Mouse (Mus musculus) thymus, postnatal 25 days (tissue): ENCODE data around the gene Hist1h4a.
"Not testable (repeated sequence)": the region's sequence is repeated elsewhere in the genome, so short reads cannot be mapped to it uniquely, and the experiment has no call there.

Source experiments
- DNase-seq: peaks from one replicate; pipeline ENCODE4 v3.0.0; 2022

Hist1h4a gene

DNA sequence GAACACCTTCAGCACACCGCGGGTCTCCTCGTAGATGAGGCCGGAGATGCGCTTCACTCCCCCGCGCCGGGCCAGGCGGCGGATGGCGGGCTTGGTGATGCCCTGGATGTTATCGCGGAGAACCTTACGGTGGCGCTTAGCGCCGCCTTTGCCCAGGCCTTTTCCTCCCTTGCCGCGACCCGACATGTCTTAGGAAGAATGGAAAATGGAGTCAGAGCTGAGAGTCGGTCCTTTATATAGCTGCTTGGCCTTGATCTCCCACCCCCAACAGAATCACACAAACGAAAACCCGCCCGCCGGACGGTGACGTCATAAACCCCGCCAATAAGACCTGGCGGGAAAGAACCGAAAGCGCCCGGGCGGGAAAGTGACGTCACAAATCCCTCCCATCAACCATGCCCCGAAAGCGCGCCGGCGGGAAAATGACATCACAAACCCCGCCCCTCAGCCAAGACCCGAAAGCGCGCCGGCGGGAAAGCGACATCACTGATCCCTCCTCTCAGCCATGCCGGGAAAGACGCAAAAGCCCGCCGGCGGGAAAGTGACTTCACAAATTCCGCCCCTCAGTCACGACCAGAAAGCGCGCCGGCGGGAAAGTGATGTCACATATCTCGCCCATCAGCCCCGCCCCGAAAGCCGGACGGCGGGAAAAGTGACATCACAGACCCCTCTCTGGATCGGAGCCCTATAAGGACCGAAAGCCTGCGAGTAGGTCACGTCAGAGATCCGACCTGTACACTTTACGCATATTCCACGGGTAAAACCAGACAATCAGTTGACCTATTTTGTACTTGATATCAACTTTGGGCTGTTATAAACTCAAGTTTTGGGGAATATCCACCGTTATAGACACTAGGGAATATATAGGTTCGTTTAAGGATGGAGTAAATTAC, at the start of gene Hist1h4a:
TSS of gene Hist1h4a (minus strand) at position 259 of the 893 bp plus-strand sequence.
- DNase-seq: peak; percentile 98

DNA sequence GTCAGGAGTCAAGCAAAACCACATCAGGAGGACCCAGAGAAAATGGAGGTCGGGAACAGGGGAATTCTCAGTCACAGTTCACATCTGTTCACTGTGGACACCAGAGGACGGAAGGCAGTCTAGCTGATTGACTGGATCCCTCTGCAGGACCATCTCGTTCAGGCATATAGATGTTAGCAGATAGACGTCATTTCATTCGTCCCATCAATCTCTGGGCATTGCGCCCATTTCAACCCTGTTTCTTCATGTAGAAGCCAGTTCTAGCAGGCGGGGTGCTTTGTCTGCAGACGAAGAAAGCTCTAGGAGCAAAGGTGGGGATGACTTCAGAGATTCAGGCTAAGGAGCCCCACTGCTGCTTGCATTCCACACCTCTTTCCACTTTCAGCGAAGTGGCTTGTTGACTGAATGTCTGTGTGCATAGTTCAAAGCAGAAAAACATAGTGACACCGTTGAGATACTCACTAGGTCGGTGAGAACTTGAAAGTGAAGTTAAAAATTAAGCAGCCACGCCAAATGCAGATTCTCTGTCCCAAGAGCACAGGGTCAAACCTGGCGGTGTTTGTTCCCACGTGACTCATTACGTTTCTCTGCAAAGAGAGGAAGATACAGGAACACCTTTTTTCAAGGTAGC, 45.5 kb upstream of the Hist1h4a start, which contains the start of gene Slc17a2:
TSS of gene Slc17a2 (plus strand) at position 572 of the 631 bp plus-strand sequence.
- DNase-seq: no peak

DNA sequence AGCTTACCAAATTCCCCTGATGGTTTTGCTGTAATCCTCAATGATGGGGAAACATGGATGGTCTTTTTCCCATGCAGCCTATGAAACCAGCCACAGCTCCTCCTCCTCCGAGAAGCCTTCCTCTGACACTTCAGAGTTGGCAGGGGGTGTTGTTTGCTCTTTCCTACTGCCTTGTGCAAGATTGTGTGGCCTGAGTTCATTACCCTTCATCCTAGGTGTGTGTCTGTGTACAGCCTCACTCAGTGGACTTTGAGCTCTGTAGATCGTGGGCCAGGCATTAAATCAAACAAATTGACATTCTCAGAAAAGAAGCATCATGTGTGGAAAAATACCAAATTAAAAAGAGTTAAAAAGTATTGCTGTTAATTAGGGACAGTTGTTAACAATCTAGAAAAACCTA, 43.5 kb upstream of the Hist1h4a start:
- DNase-seq: no peak

DNA sequence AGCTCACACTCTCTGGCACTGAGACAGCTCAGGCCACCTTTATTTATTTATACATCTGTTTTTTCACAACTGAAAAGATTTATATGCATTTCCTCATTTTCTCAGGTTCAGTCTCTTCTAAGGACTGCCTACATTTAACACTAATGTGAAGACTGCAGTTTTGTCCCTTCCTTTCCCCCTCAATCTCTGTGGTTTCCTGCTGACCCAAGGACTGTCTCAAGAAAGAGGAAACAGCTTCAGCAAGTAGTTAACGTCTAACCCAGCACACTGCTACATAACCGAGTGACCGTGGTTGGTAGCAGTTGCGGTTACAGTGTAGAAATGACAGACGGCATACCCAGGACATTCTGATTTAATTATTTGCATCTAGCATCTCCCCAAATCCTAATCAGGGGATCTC, 38.4 kb upstream of the Hist1h4a start:
- DNase-seq: no peak

DNA sequence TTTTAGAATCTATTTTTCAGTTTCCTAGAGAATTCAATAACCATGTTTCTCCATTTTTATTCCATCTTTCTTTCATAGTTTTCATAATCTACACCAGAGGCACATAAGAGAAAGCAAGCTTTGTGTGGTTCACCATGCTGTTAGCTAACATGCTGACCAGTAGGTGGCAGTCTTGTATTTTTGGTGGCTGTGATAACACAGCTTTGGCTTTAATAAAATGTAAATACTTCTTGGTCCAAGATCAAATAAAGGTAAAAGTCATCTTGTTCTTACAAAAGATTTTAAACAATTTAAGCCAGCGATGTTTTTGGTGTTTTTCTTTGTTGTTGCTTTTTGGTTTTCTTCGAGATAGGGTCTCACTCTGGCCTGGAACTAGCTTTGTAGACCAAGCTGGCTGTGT, 31.5 kb upstream of the Hist1h4a start:
- DNase-seq: peak; percentile 41

DNA sequence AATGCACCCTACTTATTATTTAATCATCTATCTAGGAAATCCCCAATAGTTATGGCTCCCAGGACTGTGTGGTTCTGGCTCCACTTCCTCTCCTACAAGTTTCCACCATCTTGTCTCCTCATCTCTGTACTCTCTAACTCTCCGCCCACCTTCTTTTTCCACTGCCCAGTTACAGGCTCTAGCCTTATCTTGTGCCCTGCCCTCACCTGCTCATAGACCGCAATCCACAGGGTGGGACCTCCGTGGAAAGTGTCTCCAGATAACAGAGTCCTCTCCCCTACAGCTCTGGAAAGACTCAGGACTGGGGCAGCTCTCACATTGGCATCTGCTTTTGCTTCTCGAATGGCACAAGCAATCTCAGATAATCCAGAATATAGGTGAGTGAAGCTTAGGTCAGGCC, 18.0 kb upstream of the Hist1h4a start:
- no peak for DNase-seq

DNA sequence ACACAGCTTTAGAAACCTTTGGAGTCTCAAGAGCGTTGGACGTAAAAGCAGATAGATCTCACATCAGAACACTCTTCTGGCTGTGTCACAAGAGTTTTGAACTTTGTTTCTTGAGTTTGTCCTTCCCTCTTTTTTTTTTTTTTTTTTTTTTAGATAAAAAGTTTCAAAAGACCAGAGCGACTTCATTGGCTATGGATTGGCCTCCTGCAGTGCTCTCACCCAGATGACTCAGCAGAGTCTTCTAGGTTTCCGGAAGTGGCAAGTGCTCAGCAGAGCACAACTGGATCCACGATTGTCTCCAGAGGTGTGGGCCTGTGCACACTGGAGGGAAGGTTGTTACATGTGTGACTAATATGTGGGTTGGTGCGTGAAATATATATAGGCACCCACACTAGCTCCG, 17.3 kb upstream of the Hist1h4a start:
- DNase-seq: no peak

DNA sequence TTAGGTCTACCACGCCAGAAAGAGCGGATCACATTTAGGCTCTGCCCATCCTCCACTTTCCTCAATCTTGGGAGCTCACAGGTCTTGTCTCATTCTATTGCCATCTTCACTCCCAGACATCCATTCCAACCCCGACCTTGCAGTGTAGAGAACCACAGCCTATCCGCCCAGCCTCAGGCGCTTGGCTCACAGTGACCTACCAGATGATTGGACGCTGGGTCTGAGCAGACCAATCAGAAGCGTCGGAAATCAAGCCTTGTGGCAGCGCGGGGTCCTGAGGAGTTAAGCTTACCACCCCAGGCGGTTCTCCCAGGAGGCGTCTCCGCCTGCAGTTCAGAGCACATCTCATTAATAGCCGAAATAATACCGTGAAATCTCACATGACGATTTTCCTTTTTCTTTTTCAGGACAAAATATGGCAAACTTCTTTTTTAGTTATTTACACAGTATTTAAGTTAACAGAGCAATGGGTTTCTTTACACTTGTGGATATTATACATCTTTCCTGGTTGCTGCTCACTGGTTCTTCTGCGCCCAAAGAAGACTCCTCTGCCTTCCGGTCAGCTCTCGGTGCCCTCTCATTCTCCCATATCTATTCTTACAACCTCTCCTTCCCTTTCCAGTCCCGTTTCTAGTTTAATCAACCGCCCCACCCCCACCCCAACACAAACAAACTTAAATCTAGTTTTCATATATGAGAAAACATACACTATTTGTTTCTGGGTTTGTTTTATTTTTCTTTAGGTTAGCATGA, 11.7 kb upstream of the Hist1h4a start:
- DNase-seq: no peak

DNA sequence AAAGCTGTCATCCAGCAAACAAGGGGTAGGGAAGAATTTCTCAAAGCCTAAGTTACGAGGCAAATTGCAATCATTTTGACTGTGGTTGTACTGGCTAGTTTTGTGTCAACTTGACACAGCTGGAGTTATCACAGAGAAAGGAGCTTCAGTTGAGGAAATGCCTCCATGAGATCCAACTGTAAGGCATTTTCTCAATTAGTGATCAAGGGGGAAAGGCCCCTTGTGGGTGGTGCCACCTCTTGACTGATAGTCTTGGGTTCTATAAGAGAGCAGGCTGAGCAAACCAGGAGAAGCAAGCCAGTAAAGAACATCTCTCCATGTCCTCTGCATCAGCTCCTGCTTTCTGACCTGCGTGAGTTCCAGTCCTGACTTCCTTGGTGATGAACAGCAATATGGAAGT, 8.6 kb upstream of the Hist1h4a start, which contains the start of gene Trim38:
TSS of gene Trim38 (plus strand) at position 301 of the 400 bp plus-strand sequence.
- DNase-seq: not testable (repeated sequence)

DNA sequence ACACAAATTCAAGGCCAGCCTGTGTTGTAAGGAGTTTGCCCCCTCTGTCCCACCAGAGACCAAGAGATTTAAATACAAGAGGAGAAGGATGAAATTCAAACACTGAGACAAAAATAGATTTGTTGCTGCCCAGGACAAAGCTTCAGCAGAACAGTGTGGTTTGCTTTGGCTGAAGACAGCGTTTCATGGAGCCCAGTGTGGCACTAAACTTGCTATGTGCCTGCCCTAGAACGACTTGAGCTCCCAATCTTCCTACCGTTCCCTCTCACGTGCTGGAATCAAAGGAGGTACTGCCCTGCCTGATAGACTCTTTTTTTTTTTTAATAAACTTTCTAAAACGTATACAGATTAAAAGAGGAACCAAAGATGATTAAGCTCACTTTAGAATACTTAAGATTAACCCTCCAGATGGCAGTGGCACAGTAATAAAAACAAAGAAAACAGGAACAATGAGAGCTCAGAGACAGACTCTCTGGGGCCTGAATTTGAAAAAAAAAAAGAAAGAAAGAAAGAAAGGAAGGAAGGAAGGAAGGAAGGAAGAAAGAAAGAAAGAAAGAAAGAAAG, 7.9 kb upstream of the Hist1h4a start:
- no peak for DNase-seq

DNA sequence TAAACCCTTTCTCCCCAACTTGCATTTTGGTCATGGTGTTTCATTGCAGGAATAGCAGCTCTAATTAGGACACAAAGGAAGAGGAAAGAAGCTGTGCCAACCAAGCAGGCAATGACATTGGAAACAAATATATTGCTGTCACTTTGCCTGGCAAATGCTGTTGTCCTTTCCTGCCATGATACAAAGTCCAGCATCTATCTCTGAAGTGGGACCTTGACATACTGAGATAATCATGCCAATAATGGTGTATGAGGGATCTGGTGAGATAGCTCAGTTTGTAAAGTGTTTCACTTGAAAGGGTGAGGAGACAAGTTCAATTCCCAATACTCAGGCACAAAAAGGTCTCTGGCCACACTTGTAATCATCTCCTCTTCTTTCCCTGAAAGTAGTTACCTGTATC, 5.7 kb upstream of the Hist1h4a start:
- no peak for DNase-seq

DNA sequence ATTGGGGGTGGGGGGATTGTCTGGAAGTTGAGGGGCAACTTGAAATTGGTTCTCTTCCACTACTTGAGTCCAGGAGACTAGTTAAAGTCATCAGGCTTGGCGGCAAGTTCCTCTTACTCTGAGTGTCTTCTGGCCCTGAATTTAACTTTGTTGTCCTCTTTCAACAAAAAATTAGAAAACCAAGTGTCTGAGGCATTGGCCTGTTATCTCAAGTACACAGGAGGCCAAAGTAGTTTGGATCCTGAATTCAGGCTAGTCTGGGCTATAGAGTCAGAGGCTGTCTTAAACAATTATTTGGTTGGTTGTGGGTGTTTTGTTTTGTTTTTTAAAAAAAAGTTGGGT, 4.1 kb upstream of the Hist1h4a start:
- DNase-seq: no peak

DNA sequence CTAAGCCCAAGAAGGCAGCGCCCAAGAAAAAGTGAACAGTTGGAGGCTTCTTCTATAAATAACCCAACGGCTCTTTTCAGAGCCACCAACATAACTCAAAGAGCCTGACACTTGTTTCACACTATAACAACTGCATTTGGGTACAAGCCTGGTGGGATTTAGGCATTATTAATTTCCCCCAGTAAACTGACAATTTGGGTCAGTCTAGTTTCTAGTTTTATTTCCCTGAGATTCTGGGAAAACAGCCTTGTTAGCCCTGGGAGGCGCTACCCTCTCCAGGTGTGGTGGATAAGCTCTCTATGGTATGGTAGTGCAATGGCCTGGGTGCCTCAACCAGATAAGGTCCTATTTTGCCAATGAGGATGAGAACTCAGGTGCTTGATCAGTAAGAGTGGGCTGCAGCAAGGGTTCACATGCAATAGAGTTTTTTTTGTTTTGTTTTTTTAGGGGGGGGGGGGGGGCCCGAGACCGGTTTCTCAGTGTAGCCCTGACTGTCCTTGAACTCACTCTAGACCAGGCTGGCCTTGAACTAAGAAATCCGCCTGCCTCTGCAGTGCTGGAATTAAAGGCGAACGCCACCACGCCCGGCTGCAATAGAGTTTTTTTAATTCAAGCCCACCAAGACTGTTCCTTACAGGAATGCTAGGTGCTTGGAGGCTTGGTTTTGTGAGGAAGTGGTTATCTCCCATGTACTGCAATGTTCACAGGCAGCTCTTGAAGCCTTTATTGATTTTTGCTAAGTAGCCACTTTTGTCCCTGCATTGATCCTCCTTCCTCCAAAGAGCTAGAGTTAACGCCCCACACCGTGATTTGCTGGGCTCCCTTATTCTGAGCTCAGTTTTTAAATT, 3.5 kb upstream of the Hist1h4a start:
- DNase-seq: no peak

DNA sequence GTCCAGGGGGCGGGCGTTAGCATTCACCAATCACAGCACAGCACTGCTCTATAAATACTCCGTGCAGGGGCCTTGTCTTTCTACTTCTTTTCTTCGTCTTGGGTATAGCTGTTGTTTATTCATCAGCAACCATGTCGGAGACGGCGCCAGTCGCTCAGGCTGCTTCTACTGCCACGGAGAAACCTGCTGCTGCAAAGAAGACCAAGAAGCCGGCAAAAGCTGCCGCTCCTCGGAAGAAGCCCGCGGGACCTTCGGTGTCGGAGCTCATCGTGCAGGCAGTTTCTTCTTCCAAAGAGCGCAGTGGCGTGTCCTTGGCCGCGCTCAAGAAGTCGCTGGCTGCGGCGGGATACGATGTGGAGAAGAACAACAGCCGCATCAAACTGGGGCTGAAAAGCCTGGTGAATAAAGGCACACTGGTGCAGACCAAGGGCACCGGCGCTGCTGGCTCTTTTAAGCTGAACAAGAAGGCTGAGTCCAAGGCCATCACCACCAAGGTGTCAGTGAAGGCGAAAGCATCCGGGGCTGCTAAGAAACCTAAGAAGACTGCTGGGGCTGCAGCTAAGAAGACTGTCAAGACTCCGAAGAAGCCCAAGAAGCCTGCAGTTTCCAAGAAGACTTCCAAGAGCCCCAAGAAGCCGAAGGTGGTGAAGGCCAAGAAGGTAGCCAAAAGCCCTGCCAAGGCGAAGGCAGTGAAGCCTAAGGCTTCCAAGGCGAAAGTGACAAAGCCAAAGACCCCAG, 2.7 kb upstream of the Hist1h4a start, which contains the start of gene Hist1h1a:
TSS of gene Hist1h1a (plus strand) at position 81 of the 738 bp plus-strand sequence.
- DNase-seq: peak; percentile 92

DNA sequence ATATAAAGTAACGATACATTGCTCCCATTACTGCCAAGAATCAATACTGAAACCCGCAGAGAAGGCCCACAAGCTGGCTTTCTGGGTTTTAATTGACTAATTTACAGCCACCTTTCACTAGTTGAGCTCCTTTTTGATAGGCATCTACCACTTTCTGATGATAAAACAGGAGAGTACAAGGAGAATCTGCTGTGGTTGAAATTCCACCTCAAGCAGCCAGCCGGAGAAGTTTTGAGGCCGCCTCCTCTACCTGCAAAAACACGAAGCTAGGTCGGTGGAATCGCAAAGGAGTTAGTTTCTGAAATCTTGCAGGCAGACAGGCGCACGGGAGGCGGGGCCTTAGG, 2.2 kb upstream of the Hist1h4a start:
- no peak for DNase-seq

DNA sequence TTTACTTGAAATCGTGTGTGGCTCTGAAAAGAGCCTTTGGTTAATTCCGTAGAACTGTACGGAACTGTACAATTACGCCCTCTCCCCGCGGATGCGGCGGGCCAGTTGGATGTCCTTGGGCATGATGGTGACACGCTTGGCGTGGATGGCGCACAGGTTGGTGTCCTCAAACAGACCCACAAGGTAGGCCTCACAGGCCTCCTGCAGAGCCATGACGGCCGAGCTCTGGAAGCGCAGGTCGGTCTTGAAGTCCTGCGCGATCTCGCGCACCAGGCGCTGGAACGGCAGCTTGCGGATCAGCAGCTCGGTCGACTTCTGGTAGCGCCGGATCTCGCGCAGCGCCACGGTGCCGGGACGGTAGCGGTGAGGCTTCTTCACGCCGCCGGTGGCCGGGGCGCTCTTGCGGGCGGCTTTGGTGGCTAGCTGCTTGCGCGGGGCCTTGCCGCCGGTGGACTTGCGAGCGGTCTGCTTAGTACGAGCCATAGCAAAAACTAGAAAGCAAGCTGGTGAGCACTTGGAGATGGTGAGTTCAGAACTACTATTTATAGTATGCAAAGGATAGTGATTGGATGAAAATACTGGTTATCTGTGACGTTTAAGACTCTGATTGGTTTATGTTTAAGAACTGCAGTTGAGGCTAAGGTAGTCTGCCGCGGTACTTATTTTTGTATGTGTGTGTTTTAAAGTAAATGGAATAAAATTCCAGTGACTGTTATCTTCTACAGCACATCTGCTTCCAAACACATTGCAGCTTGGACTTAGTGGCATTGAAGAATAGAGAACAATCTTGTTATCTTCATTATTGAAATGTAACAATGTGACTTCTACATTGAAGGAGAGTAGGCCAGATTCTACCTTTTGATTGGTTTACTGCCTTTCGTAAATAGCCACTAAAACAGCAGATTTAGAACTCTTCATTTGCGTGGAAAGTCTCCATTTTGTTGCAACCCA, 1.1 kb upstream of the Hist1h4a start, which contains the start of gene Hist1h3a:
TSS of gene Hist1h3a (minus strand) at position 516 of the 951 bp plus-strand sequence.
- DNase-seq: peak; percentile 75

DNA sequence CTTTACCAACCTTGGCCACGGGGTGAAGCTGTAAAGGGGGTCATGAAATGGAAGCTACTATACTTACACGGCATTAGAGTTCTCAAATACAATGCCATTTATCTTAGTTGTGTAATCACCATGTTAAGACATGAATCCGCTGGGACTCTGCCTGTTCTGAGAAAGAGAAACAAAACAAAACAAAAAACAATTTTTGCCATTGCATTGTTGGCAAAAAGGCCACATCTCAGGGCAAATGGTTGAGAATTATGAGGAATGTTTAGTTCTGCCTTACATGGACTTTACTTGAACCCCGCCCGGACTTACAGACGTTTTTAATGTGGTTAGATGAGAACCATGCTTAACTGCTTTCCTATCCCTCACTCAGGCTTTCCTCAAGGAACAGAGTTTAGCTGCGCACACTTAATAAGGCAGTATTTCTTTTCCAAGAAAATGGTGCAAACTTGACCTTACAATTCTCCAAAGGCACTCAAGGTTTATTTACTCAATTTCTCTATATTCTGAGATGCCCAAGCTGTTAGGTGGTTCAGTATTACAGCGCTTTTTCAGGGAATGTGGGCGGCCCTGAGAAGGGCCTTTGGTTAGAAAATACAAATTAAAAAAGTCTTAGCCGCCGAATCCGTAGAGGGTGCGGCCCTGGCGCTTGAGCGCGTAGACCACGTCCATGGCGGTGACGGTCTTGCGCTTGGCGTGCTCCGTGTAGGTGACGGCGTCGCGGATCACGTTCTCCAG, 624 bp downstream of the Hist1h4a start:
- DNase-seq: peak; percentile 56

DNA sequence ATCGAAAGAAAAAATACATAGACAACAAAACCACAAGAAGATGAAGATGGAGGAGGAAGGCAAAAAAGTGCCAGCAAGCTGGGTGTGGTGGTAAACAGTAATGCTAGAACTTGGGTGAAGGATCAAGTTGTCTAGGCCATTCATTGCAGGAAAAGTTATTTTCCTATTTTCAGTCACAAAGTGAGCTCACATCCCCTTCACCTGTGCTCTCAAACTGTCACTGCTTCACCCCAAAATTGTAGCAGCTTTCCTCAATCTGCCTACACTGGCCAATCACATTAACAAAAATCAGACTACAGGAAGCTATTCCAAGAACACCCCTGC, 1.2 kb downstream of the Hist1h4a start:
- DNase-seq: no peak

DNA sequence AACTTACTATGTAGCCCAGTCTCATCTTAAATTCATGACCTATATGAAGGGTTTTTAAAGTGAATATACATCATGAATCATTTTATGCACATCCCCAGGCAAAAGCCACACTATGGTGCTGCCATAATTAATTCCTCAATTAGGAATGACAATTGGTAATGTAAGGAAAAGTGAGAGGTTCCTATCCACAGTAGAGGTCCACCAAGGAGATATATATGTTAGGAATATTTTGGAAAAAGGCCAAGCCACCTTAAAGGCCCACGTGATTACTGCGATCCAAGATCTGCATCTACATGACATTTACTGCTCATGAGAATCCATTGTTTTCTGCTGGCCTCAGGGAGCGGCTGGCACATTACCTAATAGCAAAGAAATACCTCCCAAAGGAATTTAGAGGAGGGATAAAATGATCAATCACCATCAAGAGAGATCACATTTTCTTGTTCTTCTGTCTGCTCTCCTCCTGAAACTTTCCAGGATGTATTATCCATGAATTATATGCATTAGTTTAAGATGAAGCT, 1.7 kb downstream of the Hist1h4a start:
- no peak for DNase-seq
